ENCODE assay signal across 19 mouse cellular contexts in the genomic region with DNA sequence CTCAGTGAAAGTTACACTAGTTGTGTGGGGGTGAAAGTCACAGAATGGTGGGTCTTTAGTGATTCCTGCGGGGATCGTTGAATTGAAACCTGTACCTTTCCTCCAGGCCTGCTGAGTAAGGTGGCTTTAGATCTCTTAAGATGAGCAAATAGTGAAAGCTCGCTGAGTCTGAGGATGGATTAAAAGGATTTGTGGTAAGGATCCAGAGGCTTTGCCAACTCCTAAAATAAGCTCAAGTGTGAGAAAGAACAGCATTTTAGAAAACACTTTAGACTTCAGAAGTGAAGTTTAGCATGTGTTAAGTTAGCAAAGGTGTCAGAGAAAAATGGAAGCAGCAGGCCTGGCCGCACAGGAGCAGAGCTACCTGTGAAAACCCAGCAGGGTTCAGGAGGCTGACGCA.
"Had no signal": no experiment of that assay in that cellular context is flagged by ENCODE, and none has a peak within 500 bp of the region (broad histone marks: within the 10 kb centered on the region; RNA-seq: fewer than 3 reads in every experiment).

No protein-coding gene starts in this region.

- ATAC-seq: midbrain, embryonic 16.5 days had no signal

- H3K9ac ChIP-seq: lung, embryonic 14.5 days; midbrain, embryonic 12.5 days; neural tube, embryonic 13.5 days; neural tube, embryonic 15.5 days had no signal

- H3K9me3 ChIP-seq: midbrain, embryonic 10.5 days; midbrain, embryonic 12.5 days; neural tube, embryonic 13.5 days; neural tube, embryonic 15.5 days had no signal

- H3K27me3 ChIP-seq: midbrain, embryonic 12.5 days; neural tube, embryonic 13.5 days; neural tube, embryonic 15.5 days had no signal

- H3K4me2 ChIP-seq: lung, embryonic 14.5 days; midbrain, embryonic 12.5 days; neural tube, embryonic 13.5 days; neural tube, embryonic 15.5 days had no signal

- H3K4me1 ChIP-seq: midbrain, embryonic 10.5 days; midbrain, embryonic 12.5 days had no signal

- H3K27ac ChIP-seq: midbrain, embryonic 10.5 days; midbrain, embryonic 12.5 days; neural tube, embryonic 13.5 days; neural tube, embryonic 15.5 days had no signal

- DNase-seq: lung, adult 18-20 months; lung, embryonic 14.5 days; lung, postnatal 10 days; lung, postnatal 4 days; midbrain, embryonic 14.5 days; retina, postnatal 1 day; right cerebral cortex, adult 18-20 months; right cerebral cortex, postnatal 25 days; right cerebral cortex, postnatal 4 days; spleen, adult 18-20 months; thymus, adult 2 months; thymus, postnatal 25 days; thymus, postnatal 4 days had no signal

- H3K36me3 ChIP-seq: midbrain, embryonic 12.5 days; neural tube, embryonic 13.5 days; neural tube, embryonic 15.5 days had no signal

- H3K4me3 ChIP-seq: midbrain, embryonic 10.5 days; midbrain, embryonic 12.5 days; myocyte; neural tube, embryonic 13.5 days; neural tube, embryonic 15.5 days had no signal
